Mouse (Mus musculus) MEL (cell line): Measurements from ENCODE around the gene Arhgef33. TPM values are rescaled to one million over a fixed set of nuclear protein-coding genes. Genes with fewer than 3 reads are reported as not detected.
A peak's percentile ranks its signal among the peaks of the same experiment; 100 is the strongest.

ENCODE experiments used
- DNase-seq: peaks from one replicate; pipeline ENCODE4 v3.0.0; 2011; ENCODE audit warnings: low read depth, low spot score
- H3K27ac ChIP-seq: 2 replicates; pipeline ENCODE4 v1.5.1; 2012; ENCODE audit warnings: low read depth, mild to moderate bottlenecking, control low read depth, low read length, moderate library complexity; ENCODE audit not compliant: control insufficient read depth
- H3K27me3 ChIP-seq, 2 experiments: fragments of 150-350 bp in 1 of 2; sonication (generic) in 1 of 2; 2 replicates each; pipeline ENCODE4 v1.6.1; 2012; ENCODE audit warnings: low read length in 2 of 2, mild to moderate bottlenecking in 2 of 2, improper control_type of control experiment in 1 of 2, moderate library complexity in 1 of 2; ENCODE audit not compliant: insufficient read depth in 2 of 2, control insufficient read depth in 1 of 2
- H3K36me3 ChIP-seq, 2 experiments: 2 replicates each; pipeline ENCODE4 v1.6.1; 2012 to 2014; ENCODE audit warnings: low read length in 2 of 2, improper control_type of control experiment in 1 of 2, inconsistent platforms in 1 of 2, mild to moderate bottlenecking in 1 of 2; ENCODE audit not compliant: insufficient read depth in 2 of 2, control insufficient read depth in 1 of 2
- H3K4me1 ChIP-seq, 2 experiments: fragments of 150-350 bp in 1 of 2; sonication (generic) in 1 of 2; 2 replicates each; pipeline ENCODE4 v1.6.1; 2012; ENCODE audit warnings: low read length in 2 of 2, improper control_type of control experiment in 1 of 2, mild to moderate bottlenecking in 1 of 2; ENCODE audit not compliant: insufficient read depth in 2 of 2, control insufficient read depth in 1 of 2
- H3K4me3 ChIP-seq, 2 experiments: fragments of 150-350 bp in 1 of 2; sonication (generic) in 1 of 2; 2 replicates each; pipeline ENCODE4 v1.5.1; 2012; ENCODE audit warnings: low read depth in 2 of 2, low read length in 2 of 2, mild to moderate bottlenecking in 2 of 2, moderate library complexity in 2 of 2, control low read depth in 1 of 2, improper control_type of control experiment in 1 of 2; ENCODE audit not compliant: control insufficient read depth in 1 of 2, insufficient read depth in 1 of 2
- H3K79me2 ChIP-seq: 2 replicates; pipeline ENCODE4 v1.6.1; 2012; ENCODE audit warnings: mild to moderate bottlenecking, low read length, moderate library complexity; ENCODE audit not compliant: control insufficient read depth, poor library complexity, insufficient read depth
- H3K9ac ChIP-seq: 2 replicates; pipeline ENCODE4 v1.6.1; 2012; ENCODE audit warnings: low read depth, mild to moderate bottlenecking, control low read depth, low read length, moderate library complexity; ENCODE audit not compliant: control insufficient read depth, poor library complexity, severe bottlenecking
- H3K9me3 ChIP-seq: fragments of 150-350 bp; sonication (generic); replicated peaks from 2 replicates; pipeline ENCODE4 v1.6.1; 2012; ENCODE audit warnings: mild to moderate bottlenecking, low read length, improper control_type of control experiment, moderate library complexity; ENCODE audit not compliant: insufficient read depth
- CHD1 ChIP-seq: IDR thresholded peaks from 2 replicates; pipeline ENCODE4 v1.6.1; 2012; ENCODE audit warnings: low read depth, mild to moderate bottlenecking, inconsistent platforms, low read length, improper control_type of control experiment
- CTCF ChIP-seq, 3 experiments: IDR thresholded peaks in 2 of 3; conservative IDR thresholded peaks in 1 of 3; 2 replicates each; pipeline ENCODE4 v1.5.1; 2011 to 2012; ENCODE audit warnings: low read length in 3 of 3, low read depth in 2 of 3, mild to moderate bottlenecking in 2 of 3, improper control_type of control experiment in 1 of 3, inconsistent platforms in 1 of 3, mixed read lengths in 1 of 3, moderate library complexity in 1 of 3; ENCODE audit not compliant: control insufficient read depth in 1 of 3, insufficient read depth in 1 of 3, poor library complexity in 1 of 3, severe bottlenecking in 1 of 3
- ELF1 ChIP-seq: IDR thresholded peaks from 2 replicates; pipeline ENCODE4 v1.6.1; 2014; ENCODE audit warnings: low read depth, mild to moderate bottlenecking, inconsistent platforms, low read length, improper control_type of control experiment, moderate library complexity
- EP300 ChIP-seq, 2 experiments: IDR thresholded peaks; 2 replicates each; pipeline ENCODE4 v1.6.1; 2011; ENCODE audit warnings: improper control_type of control experiment in 2 of 2, low read length in 2 of 2, low read depth in 1 of 2, mild to moderate bottlenecking in 1 of 2
- GABPA ChIP-seq: IDR thresholded peaks from 2 replicates; pipeline ENCODE4 v1.6.1; 2012; ENCODE audit warnings: low read depth, mild to moderate bottlenecking, inconsistent platforms, low read length, improper control_type of control experiment, moderate library complexity
- GATA1 ChIP-seq: IDR thresholded peaks from 2 replicates; pipeline ENCODE4 v1.6.1; 2011; ENCODE audit warnings: low read depth, low read length, improper control_type of control experiment
- HCFC1 ChIP-seq: IDR thresholded peaks from 2 replicates; pipeline ENCODE4 v1.6.1; 2012; ENCODE audit warnings: low read depth, mild to moderate bottlenecking, inconsistent platforms, low read length, improper control_type of control experiment, moderate library complexity
- MAFK ChIP-seq: IDR thresholded peaks from 2 replicates; pipeline ENCODE4 v1.6.1; 2011; ENCODE audit warnings: low read depth, mild to moderate bottlenecking, low read length, improper control_type of control experiment, borderline replicate concordance
- MAX ChIP-seq: IDR thresholded peaks from 2 replicates; pipeline ENCODE4 v1.6.1; 2011; ENCODE audit warnings: low read length, improper control_type of control experiment
- MAZ ChIP-seq: IDR thresholded peaks from 2 replicates; pipeline ENCODE4 v1.6.1; 2012; ENCODE audit warnings: low read depth, mild to moderate bottlenecking, inconsistent platforms, low read length, improper control_type of control experiment
- MEF2A ChIP-seq: IDR thresholded peaks from 2 replicates; pipeline ENCODE4 v1.6.1; 2014; ENCODE audit warnings: low read depth, mild to moderate bottlenecking, inconsistent platforms, low read length, improper control_type of control experiment; ENCODE audit not compliant: poor library complexity, insufficient replicate concordance, severe bottlenecking; ENCODE audit errors: extremely low read depth
- MYB ChIP-seq: IDR thresholded peaks from 2 replicates; pipeline ENCODE4 v1.6.1; 2011; ENCODE audit warnings: mild to moderate bottlenecking, low read depth, low read length, improper control_type of control experiment
- MYC ChIP-seq: IDR thresholded peaks from 2 replicates; pipeline ENCODE4 v1.6.1; 2011; ENCODE audit warnings: low read depth, mild to moderate bottlenecking, low read length, improper control_type of control experiment, moderate library complexity
- NELFE ChIP-seq: IDR thresholded peaks from 2 replicates; pipeline ENCODE4 v1.6.1; 2011; ENCODE audit warnings: low read depth, low read length, improper control_type of control experiment
- POLR2AphosphoS2 ChIP-seq: IDR thresholded peaks from 2 replicates; pipeline ENCODE4 v1.6.1; 2011; ENCODE audit warnings: low read length, improper control_type of control experiment
- POLR2AphosphoS5 ChIP-seq: IDR thresholded peaks from 2 replicates; pipeline ENCODE4 v1.6.1; 2012; ENCODE audit warnings: low read depth, borderline replicate concordance, mild to moderate bottlenecking, inconsistent platforms, low read length, moderate library complexity, mixed read lengths
- RAD21 ChIP-seq: IDR thresholded peaks from 2 replicates; pipeline ENCODE4 v1.6.1; 2011; ENCODE audit warnings: mild to moderate bottlenecking, low read depth, low read length, improper control_type of control experiment
- SIN3A ChIP-seq: IDR thresholded peaks from 2 replicates; pipeline ENCODE4 v1.6.1; 2012; ENCODE audit warnings: low read length, improper control_type of control experiment, inconsistent platforms
- SMC3 ChIP-seq: IDR thresholded peaks from 2 replicates; pipeline ENCODE4 v1.6.1; 2011; ENCODE audit warnings: low read depth, low read length, improper control_type of control experiment
- TBP ChIP-seq: IDR thresholded peaks from 2 replicates; pipeline ENCODE4 v1.8.0; 2011; ENCODE audit warnings: low read depth, low read length, improper control_type of control experiment
- USF2 ChIP-seq, 2 experiments: IDR thresholded peaks; 2 replicates each; pipeline ENCODE4 v1.6.1; 2011 to 2012; ENCODE audit warnings: improper control_type of control experiment in 2 of 2, low read length in 2 of 2, borderline replicate concordance in 1 of 2, inconsistent platforms in 1 of 2, low read depth in 1 of 2, mild to moderate bottlenecking in 1 of 2; ENCODE audit not compliant: insufficient read depth in 1 of 2
- ZKSCAN1 ChIP-seq: IDR thresholded peaks from 2 replicates; pipeline ENCODE4 v1.6.1; 2012; ENCODE audit warnings: low read depth, mild to moderate bottlenecking, inconsistent platforms, low read length, improper control_type of control experiment, moderate library complexity
- polyA plus RNA-seq, 2 experiments: library from polyadenylated mRNA; stranded (reverse) in 1 of 2; unstranded in 1 of 2; fragments of >175 nt in 1 of 2; fragments of >200 nt in 1 of 2; gene quantifications; 2 replicates each; pipeline versions ENCODE4 v1.2.1 to v1.2.4; 2012; ENCODE audit warnings: low replicate concordance in 2 of 2, low read depth in 1 of 2; ENCODE audit not compliant: insufficient read length in 2 of 2, insufficient read depth in 1 of 2, missing spikeins in 1 of 2
- total RNA-seq: library from RNA; depleted of rRNA; stranded (reverse); fragments of 300-350 nt; gene quantifications from 2 replicates; pipeline ENCODE4 v1.2.3, GENCODE M21; 2012

The Arhgef33 gene
- total and polyA plus RNA-seq, 3 experiments = 0.08 TPM; not detected in 2

GRCm38 (mm10) chr17:80411182-80411581 is 104.0 kb downstream of the Arhgef33 start:
- Histone ChIP-seq H3K9me3 (no peaks in the 10 kb centered on the region), H3K36me3 (peaks cover 0 to 69% of the 10 kb centered on the region in 2 experiments; a peak in 2 of 4 replicates), H3K27ac (no peak overlapping the region), H3K79me2 (no peaks in the 10 kb centered on the region), H3K4me3 (no peak overlapping the region), H3K9ac (no peak overlapping the region), H3K4me1 (no peaks in the 10 kb centered on the region), H3K27me3 (no peaks in the 10 kb centered on the region)
- TF ChIP-seq MAZ = no peak
- peak; percentile 46 for TF ChIP-seq RAD21
- no peak for TF ChIP-seq MAFK
- TF ChIP-seq MYC = peak; percentile 77
- TF ChIP-seq SMC3 = peak; percentile 55
- peak; percentile 7 to 62 (median 37); a peak in 4 of 6 replicates for TF ChIP-seq CTCF (IDR thresholded peaks at IDR 0.05 in 2 of 3, conservative IDR thresholded peaks at IDR 0.05 in 1 of 3; ENCODE audit: control insufficient read depth in 1 of 3, insufficient read depth in 1 of 3, low read depth in 2 of 3, low read length in 3 of 3, poor library complexity in 1 of 3, severe bottlenecking in 1 of 3)
- DNase-seq = peak; percentile 41

- Histone ChIP-seq H3K36me3 (peaks cover 20 to 52% of the 10 kb centered on the region in 2 experiments), H3K9me3 (no peaks in the 10 kb centered on the region), H3K9ac (no peak overlapping the region), H3K27ac (peak overlapping the region; percentile 42), H3K27me3 (no peaks in the 10 kb centered on the region), H3K79me2 (no peaks in the 10 kb centered on the region), H3K4me3 (no peak overlapping the region), H3K4me1 (peaks cover 10% of the 10 kb centered on the region in 2 experiments)
- DNase-seq = peak; percentile 76
- TF ChIP-seq HCFC1 (no peak), MYC (no peak), MEF2A (no peak), USF2 (IDR thresholded peaks at IDR 0.05; ENCODE audit: borderline replicate concordance in 1 of 2, insufficient read depth in 1 of 2, low read depth in 1 of 2, low read length in 2 of 2) (no peak), POLR2AphosphoS5 (no peak), MAX (no peak), ZKSCAN1 (no peak), RAD21 (no peak), GATA1 (peak; percentile 29; the same call in 1 of the 2 replicates), POLR2AphosphoS2 (no peak), TBP (no peak), SIN3A (peak; percentile 36; the same call in 1 of the 2 replicates), GABPA (no peak), NELFE (no peak), MYB (no peak), ELF1 (no peak), CHD1 (no peak), EP300 (IDR thresholded peaks at IDR 0.05; ENCODE audit: low read depth in 1 of 2, low read length in 2 of 2) (peak; percentile 51 to 64; a peak in 3 of 4 replicates), SMC3 (0 out of 2 replicates have a peak, but pooled peaks have one; percentile 2)
Observed at GRCm38 (mm10) chr17:80418572-80419210, 111.5 kb downstream of the Arhgef33 start.
